Mouse (Mus musculus) gastrocnemius, adult 18-20 months (tissue): Measurements from ENCODE around the gene Rbfox2. TPM values are rescaled to one million over a fixed set of nuclear protein-coding genes. Genes with fewer than 3 reads are reported as not detected.

Source experiments
- DNase-seq: peaks from one replicate; pipeline ENCODE4 v3.0.0; 2021; ENCODE audit warnings: low spot score
- total RNA-seq, 2 experiments: library from RNA; stranded (reverse); gene quantifications; 2 replicates each; pipeline ENCODE4 v1.2.3; 2021

The Rbfox2 gene
- total RNA-seq, 2 experiments from 2014 or later, result 55.1 to 60.4 TPM

- DNase-seq, result no peak
These were observed 30.5 kb downstream of the Rbfox2 start for GRCm38 (mm10) chr15:77276300-77276699.

GRCm38 (mm10) chr15:77275572-77275971 is 31.2 kb downstream of the Rbfox2 start:
- no peak for DNase-seq

GRCm38 (mm10) chr15:77273947-77274346 is 32.9 kb downstream of the Rbfox2 start:
- no peak for DNase-seq

DNA sequence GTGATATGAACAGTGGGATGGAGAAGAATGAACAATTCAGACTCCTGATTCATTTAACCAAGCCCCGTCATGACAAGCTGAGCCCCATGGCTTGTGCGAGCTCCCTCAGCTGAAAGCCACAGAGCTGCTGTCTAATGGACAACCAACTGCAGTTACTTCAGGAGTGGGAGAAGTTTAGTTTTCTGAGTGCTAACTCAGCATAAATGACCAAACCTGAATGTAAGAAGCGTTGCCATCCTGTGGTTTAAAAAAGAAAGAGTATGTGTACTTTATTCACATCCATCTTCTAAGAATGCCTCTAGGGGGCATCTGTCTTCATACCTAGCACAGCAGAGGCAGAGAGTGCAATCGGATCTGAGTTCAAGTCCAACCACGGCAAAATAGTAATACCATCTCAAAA is 35.5 kb downstream of the Rbfox2 start:
- DNase-seq, result no peak

DNA sequence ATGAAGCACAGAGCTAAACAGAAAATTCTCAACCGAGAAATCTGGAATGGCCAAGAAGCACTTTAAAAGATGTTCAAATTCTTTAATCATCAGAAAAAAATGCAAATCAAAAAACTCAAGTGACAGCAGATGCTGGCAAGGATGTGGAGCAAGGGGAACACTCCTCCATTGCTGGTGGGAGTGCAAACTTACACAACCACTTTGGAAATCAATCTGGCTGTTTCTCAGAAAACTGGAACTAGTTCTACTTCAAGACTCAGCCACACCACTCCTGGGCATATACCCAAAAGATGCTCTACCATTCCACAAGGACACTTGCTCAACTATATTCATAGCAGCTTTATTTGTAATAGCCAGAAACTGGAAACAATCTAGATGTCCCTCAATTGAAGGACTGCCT is 37.3 kb downstream of the Rbfox2 start:
- DNase-seq, result peak; percentile 50

DNA sequence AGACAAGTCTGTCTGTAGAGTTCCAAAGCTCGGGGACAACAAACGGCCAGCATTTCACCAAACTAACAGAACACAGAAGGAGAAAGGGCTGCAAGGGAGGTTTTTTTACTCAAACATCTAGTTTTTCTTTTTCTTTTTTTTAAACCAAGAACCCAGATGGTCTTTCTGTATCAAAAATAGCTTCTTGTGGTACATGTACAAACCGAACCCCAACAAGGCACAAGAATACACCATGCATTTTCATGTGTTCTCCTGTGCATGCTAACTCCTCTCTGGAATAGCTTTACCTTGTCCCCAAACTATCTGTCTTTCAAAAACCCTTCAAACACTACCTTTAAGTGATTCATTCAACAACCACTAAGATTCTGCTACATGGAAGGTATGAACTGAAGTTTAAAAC is 38.4 kb downstream of the Rbfox2 start:
- DNase-seq, result no peak

- DNase-seq, result no peak
These were observed 41.5 kb downstream of the Rbfox2 start for GRCm38 (mm10) chr15:77265318-77265717.

DNA sequence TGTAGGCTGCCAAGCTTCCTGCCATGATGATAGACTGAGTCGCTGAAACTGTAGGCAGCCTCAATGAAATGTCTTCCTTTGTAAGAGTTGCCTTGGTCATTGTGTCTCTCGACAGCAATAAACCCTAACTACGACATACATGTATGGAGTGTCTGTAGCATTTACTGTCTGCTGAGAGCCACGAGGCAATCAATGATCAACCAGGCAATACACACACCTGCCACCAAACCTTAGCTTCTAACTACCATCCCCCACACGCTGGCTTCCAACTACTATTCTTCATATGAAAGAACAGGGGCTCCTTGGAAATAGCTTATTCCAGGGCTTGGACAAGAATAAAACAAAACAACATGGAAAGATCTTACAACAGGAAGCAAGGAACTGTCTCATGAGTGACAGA is 42.5 kb downstream of the Rbfox2 start:
- DNase-seq, result no peak

- no peak for DNase-seq
These were observed 44.0 kb downstream of the Rbfox2 start for GRCm38 (mm10) chr15:77262782-77263181.

GRCm38 (mm10) chr15:77257437-77258229 is 49.2 kb downstream of the Rbfox2 start:
- peak; percentile 72 for DNase-seq

- no peak for DNase-seq
These were observed 50.0 kb downstream of the Rbfox2 start for GRCm38 (mm10) chr15:77256782-77257181.

- DNase-seq, result no peak
These were observed 52.2 kb downstream of the Rbfox2 start for GRCm38 (mm10) chr15:77254636-77255035.

- DNase-seq, result peak; percentile 31
These were observed 52.7 kb downstream of the Rbfox2 start for GRCm38 (mm10) chr15:77254128-77254527.

GRCm38 (mm10) chr15:77251706-77252105 is 55.1 kb downstream of the Rbfox2 start:
- DNase-seq, result no peak

DNA sequence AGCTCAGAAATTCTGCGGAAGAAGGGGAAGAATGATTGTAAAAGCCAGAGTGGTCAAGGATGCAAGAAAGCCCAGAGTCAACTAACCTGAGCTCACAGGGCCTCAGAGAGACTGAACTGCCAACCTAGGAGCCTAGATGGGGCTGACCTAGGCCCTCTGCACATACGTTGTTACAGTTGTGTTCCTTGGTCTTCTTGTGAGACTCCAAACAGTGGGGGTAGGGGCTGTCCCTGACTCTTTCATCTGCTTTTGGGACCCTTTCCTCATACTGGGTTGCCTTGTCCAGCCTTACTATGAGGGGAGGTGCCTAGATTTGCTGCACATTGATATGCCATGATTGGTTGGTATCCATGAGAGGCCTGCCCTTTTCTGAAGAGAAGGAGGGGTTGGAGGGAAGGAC is 56.0 kb downstream of the Rbfox2 start:
- DNase-seq, result no peak

- DNase-seq, result no peak
These were observed 57.4 kb downstream of the Rbfox2 start for GRCm38 (mm10) chr15:77249421-77249820.

GRCm38 (mm10) chr15:77245418-77246365 is 61.1 kb downstream of the Rbfox2 start:
- peak; percentile 35 for DNase-seq

- DNase-seq, result no peak
These were observed 62.2 kb downstream of the Rbfox2 start for GRCm38 (mm10) chr15:77244634-77245033.

DNA sequence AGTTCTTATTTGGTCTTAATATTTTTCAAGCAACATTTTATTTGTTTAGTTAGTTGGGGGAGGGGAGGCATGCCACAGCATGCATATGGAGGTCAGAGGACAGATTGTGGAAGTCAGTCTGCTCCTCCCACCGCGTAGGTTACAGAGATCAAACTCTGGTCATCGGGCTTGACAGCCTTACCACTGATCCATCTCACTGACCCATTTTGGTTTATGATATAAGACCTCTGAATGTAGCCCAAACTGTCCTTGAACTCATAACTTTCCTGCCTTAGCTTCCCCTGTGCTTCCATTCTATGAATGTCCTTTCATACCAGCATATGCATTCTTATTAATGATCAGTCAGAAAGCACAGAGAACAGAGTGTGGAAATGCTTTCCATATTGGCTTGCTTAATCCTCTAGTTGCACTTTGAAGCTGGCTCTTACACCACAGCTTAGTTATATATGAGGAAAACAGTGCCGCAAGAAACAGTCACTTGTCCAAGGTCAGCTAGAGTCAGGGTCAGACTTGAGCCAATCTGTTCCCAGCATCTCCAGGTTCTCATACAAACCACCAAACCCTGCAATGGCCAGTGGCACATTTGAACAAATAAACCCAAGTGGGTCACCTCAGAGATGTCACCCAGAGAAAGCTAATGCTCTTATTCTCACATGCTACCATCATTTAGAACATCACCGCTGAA is 62.8 kb downstream of the Rbfox2 start:
- no peak for DNase-seq

DNA sequence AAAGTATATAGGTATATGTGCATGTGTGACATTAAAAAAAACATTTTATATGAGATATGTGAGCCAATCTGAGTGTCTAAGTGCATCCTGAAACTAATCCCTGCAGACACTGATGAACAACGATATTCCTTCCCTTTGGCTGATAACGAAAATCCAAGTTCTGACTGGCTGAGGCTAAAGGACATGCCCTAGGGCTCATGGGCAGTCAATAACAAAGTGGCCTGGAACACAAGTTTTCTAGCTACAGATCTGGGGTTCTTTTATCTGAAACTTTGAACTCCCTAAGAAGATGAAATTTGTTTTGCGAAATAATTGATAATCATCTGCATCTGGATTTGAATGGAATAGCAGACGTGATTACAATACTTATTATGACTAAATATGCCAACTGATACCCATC is 66.2 kb downstream of the Rbfox2 start:
- no peak for DNase-seq

GRCm38 (mm10) chr15:77239564-77239963 is 67.2 kb downstream of the Rbfox2 start:
- no peak for DNase-seq

DNA sequence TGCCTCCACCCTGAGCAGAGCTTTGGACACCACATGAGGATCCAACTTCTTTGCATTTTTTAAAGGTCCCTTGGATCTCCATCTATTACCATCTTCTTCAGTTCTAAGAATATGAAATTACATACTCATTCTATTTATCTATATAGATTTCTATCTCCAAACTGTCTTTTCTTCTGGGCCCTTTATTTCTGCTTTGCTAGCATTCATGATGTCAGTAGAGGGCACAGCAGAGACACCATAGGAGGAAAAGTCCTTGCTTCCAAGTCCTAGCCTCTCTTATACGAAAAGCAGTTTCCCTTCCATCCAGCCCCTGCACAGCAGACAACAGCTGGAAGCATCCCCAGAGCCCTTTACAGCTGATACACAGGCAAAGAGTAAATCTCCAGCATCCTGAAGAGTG is 69.1 kb downstream of the Rbfox2 start:
- no peak for DNase-seq
